Mouse (Mus musculus) neural tube, embryonic 11.5 days (tissue): ENCODE data around the gene Slc13a3. TPM values are rescaled to one million over a fixed set of nuclear protein-coding genes. Genes with fewer than 3 reads are reported as not detected.

Experiments
- ATAC-seq: fragments of 200-750 bp; cut with Nextera tagmentation; 2 replicates; pipeline ENCODE4 v1.8.0; 2017; ENCODE audit warnings: moderate number of reproducible peaks, mild to moderate bottlenecking, moderate TSS enrichment, moderate library complexity; ENCODE audit not compliant: insufficient read depth, low FRiP score, low TSS enrichment
- DNase-seq: peaks from one replicate; pipeline ENCODE4 v3.0.0-alpha.2; 2015; ENCODE audit warnings: low spot score
- H3K27ac ChIP-seq: fragments of 300-500 bp; sonication (generic); 2 replicates; pipeline ENCODE4 v1.5.1; 2014; ENCODE audit warnings: low read depth, mild to moderate bottlenecking, low read length
- H3K27me3 ChIP-seq: fragments of 300-500 bp; sonication (generic); 2 replicates; pipeline ENCODE4 v1.6.1; 2014; ENCODE audit warnings: mild to moderate bottlenecking, low read length, mixed read lengths; ENCODE audit not compliant: control insufficient read depth, insufficient read depth
- H3K36me3 ChIP-seq: fragments of 300-500 bp; sonication (generic); 2 replicates; pipeline ENCODE4 v1.6.1; 2014; ENCODE audit warnings: mild to moderate bottlenecking, low read length, moderate library complexity, mixed read lengths; ENCODE audit not compliant: control insufficient read depth, insufficient read depth
- H3K4me1 ChIP-seq: fragments of 300-500 bp; sonication (generic); 2 replicates; pipeline ENCODE4 v1.6.1; 2014; ENCODE audit warnings: low read length, mixed read lengths; ENCODE audit not compliant: control insufficient read depth, insufficient read depth
- H3K4me2 ChIP-seq: fragments of 300-500 bp; sonication (generic); 2 replicates; pipeline ENCODE4 v1.6.1; 2014; ENCODE audit warnings: low read depth, mild to moderate bottlenecking, moderate library complexity
- H3K4me3 ChIP-seq: fragments of 300-500 bp; sonication (generic); 2 replicates; pipeline ENCODE4 v1.5.1; 2014; ENCODE audit warnings: low read depth, low read length
- H3K9ac ChIP-seq: fragments of 300-500 bp; sonication (generic); 2 replicates; pipeline ENCODE4 v1.6.1; 2014; ENCODE audit warnings: mild to moderate bottlenecking, low read length
- H3K9me3 ChIP-seq: fragments of 300-500 bp; sonication (generic); 2 replicates; pipeline ENCODE4 v1.6.1; 2016; ENCODE audit warnings: low read length; ENCODE audit not compliant: control insufficient read depth
- WGBS: fragments of 180-500 bp; shearing (Covaris S2); extraction: QIAGEN DNeasy Blood & Tissue Kit; methylation state at CpG from one replicate; pipeline ENCODE4 v1.1.7; 2014; 5-methylcytosine and 5-hydroxymethylcytosine counted together
- polyA plus RNA-seq: library from polyadenylated mRNA; unstranded; fragments of >200 nt; fragmentation: Nextera tagmentation; extraction: Ambion mirVana; gene quantifications from 2 replicates; pipeline ENCODE4 v1.2.1, GENCODE M21; 2014

Gene Slc13a3
- polyA plus RNA-seq, 1 experiment from 2014 or later, result 0.23 TPM

DNA sequence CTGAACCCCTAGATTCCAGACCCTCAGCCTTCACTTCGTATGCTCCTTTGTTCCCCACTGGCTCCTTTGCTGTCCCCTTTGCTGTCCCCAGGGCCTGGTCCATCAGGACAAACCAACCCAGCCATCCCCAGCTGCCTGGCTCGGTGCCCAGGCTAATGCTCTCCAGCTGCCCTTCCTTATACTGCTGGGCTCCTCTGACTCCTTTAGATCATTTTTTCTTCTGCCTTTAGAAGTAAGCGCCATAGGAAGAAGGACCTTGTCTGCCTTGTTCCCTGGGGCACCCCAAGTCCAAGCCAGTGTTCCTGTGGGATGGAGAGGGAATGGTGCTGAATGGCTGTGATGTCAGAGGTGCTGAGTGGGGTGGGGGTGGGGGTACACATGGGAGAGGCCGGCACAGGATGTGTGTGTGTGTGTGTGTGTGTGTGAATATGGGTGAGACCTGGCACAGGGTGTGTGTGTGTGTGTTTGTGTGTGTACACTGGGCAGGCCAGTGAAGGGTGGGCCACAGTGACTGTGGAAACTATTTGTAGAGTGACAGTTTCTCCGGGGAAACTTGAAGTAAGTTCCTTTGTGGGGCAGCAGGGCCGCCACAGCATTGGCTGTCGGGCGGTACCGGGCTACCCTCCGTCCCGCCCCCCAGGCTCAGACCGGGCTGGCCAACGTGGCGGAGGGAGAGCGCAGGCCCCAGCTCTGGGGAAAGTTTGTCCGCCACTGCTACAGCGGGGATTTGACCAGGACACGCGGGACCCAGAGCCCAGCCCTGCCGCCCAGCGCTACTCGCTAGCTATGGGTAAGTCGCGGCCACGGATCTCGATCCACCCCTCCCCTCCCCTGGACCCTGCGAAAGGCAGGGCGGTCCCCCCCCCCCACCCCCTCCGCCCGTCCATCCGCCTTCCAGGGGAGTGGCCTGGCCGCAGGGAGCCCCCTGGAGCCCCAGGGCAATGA lies 30.5 kb upstream of the Slc13a3 start, which contains the start of gene Slc2a10:
TSS of gene Slc2a10 (plus strand) at position 529 of the 945 bp plus-strand sequence.
- Histone ChIP-seq H3K27me3 (no peaks in the 10 kb centered on the region), H3K36me3 (no peaks in the 10 kb centered on the region), H3K4me3 (peak within 1 kb of the TSS; percentile 36), H3K4me1 (peaks cover 8% of the 10 kb centered on the region; the same call in 1 of the 2 replicates), H3K27ac (no peak within 1 kb of the TSS), H3K9me3 (no peaks in the 10 kb centered on the region), H3K4me2 (peak within 1 kb of the TSS; percentile 57), H3K9ac (peak within 1 kb of the TSS; percentile 58)
- WGBS, result 7% methylated on average over 28 of the region's 32 CpGs
- peak; percentile 55 for ATAC-seq
- DNase-seq, result peak; percentile 33

DNA sequence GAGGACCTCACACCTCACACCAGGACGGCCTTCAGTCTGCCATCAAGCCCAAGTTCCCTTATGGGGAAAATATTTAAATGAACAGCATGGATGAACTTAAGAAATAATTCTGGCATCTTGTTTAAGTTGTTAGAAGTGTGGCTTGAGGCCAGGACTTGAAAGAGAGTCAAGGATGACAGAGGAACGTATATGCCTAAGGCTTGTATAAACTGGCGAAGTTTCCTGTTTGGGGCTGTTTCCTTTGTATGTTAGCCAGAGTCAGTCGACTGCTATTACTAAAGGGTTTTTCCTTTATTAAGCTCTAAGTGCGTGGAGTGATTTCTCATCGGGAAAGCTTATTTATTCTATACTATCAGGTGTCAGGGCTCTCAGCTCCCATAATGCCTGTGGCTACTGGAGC lies 25.8 kb upstream of the Slc13a3 start:
- Histone ChIP-seq H3K4me1 (peaks cover 6% of the 10 kb centered on the region; the same call in 1 of the 2 replicates), H3K27ac (no peak overlapping the region), H3K9ac (no peak overlapping the region), H3K36me3 (no peaks in the 10 kb centered on the region), H3K4me2 (no peak overlapping the region), H3K27me3 (no peaks in the 10 kb centered on the region), H3K4me3 (no peak overlapping the region), H3K9me3 (no peaks in the 10 kb centered on the region)
- ATAC-seq, result no peak
- no peak for DNase-seq
- 78% methylated on average over 6 of the region's 6 CpGs for WGBS

DNA sequence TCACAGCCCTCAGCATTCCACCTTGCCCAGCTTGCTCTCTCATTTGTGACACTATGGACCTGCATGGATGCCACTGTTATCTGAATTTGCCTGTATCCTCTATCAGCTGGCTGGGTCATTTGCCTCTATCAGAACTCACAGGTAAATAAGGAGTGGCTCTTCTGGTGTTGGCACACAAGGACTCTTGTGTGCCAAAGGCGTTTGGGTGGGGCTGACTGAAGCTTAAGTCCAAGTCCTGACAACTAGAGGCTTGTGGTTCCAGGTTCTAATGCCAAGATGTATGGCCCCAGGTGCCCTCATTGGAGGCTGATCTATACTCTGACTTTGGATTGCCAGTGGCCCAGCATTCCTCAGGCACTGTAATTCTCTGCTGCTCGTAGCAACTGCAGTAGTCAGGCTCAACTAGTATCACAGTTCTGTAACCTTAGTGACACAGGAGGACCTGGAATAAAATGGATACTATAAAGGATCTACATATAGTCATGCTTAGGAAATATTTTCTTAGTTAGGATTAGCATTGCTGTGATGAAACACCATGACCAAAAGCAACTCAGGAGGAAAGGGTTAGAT lies 24.8 kb upstream of the Slc13a3 start:
- Histone ChIP-seq H3K9ac (no peak overlapping the region), H3K4me1 (0 out of 2 replicates have a peak, but pooled peaks cover 3% of the 10 kb centered on the region), H3K9me3 (no peaks in the 10 kb centered on the region), H3K36me3 (no peaks in the 10 kb centered on the region), H3K27me3 (no peaks in the 10 kb centered on the region), H3K4me2 (no peak overlapping the region), H3K27ac (no peak overlapping the region), H3K4me3 (no peak overlapping the region)
- ATAC-seq (no peak), DNase-seq (no peak)
- WGBS, result 81% methylated on average over 2 of the region's 2 CpGs

DNA sequence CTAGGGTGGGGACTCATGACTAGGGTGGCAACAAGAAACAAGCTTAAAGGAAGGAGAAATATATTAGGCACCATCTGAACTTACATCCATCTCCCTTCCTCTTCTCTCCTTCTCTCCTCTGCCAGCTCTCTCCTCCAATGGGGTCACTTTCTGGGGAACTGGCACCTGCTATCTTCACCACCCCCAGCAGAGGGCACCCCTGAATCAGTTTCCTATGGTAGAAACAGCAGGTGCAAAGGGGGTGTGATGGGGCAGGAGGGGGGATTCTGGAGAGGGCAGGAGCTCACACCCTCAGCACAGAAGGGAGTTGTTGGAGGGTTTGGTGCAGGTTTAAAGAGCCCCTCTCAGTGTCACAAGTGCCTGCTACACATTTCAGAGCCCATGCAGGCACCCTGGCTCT lies 23.2 kb upstream of the Slc13a3 start:
- H3K4me2 ChIP-seq, result no peak overlapping the region
- peak; percentile 37 for DNase-seq
- no peaks in the 10 kb centered on the region for H3K27me3 ChIP-seq
- no peaks in the 10 kb centered on the region for H3K36me3 ChIP-seq
- no peak for ATAC-seq
- 0 out of 2 replicates have a peak, but pooled peaks cover 3% of the 10 kb centered on the region for H3K4me1 ChIP-seq
- no peak overlapping the region for H3K27ac ChIP-seq
- H3K4me3 ChIP-seq, result no peak overlapping the region
- H3K9ac ChIP-seq, result no peak overlapping the region
- H3K9me3 ChIP-seq, result no peaks in the 10 kb centered on the region

DNA sequence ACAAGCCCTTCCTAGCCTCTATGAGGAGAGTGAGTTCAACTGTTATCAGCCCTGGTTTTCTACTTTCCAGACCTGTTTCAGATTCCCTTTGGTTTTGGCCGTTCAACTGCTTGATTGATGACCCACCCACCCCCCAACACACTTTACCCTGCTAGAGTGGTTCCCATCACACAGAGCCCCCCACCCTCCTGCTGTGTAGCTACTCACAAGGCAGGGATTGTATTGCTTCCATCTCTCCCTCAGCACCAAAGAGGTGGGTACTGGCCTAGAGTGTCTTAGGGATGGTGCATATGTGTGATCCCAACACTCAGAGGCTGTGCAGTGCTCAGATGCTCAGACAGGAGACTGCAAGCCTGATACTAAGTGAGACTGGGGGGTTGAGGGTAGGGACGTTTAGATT lies 21.5 kb upstream of the Slc13a3 start:
- DNase-seq, result peak; percentile 47
- H3K4me2 ChIP-seq, result no peak overlapping the region

DNA sequence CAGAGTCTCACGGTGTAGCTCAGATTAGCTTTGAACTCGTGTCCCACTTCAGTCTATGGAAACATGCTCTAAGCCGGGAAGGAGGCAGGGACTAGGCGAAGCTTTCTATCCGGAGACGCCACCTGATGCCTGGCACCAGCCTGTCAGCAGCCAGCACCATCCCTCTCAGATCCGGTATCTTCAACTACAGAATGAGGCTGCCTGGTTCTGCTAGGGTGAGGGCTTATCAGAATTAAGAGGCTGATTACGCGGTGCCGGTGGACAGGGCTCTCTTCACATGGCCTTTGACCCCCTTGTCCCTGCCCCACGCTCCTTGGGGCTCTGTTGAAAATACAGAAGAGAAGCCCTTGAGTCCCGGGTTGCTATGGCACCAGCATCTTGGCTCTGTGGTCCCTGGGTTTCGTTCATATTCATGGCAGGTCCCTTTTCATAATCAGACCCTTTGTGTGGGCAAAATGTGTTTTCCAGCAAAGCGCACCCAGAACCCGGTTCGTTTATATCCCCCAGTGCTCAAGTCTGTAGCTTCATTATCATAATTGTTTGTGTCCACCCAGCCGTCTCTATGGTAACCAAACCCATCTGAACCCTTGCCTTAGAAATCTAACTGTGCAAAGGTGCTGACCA lies 20.7 kb upstream of the Slc13a3 start:
- DNase-seq (peak; percentile 64), ATAC-seq (peak; percentile 67)
- H3K27ac ChIP-seq, result peak overlapping the region; percentile 78
- WGBS, result 18% methylated on average over 17 of the region's 17 CpGs
- H3K9ac ChIP-seq, result peak overlapping the region; percentile 86
- peaks cover 8% of the 10 kb centered on the region for H3K36me3 ChIP-seq
- H3K4me1 ChIP-seq, result 0 out of 2 replicates have a peak, but pooled peaks cover 3% of the 10 kb centered on the region
- H3K9me3 ChIP-seq, result no peaks in the 10 kb centered on the region
- no peaks in the 10 kb centered on the region for H3K27me3 ChIP-seq
- H3K4me2 ChIP-seq, result peak overlapping the region; percentile 69
- H3K4me3 ChIP-seq, result peak overlapping the region; percentile 79

More for the DNA sequence above, 21.5 kb upstream of the Slc13a3 start:
- Histone ChIP-seq H3K27ac (peak overlapping the region; percentile 75), H3K9me3 (no peaks in the 10 kb centered on the region), H3K36me3 (peaks cover 8% of the 10 kb centered on the region), H3K9ac (no peak overlapping the region), H3K4me1 (0 out of 2 replicates have a peak, but pooled peaks cover 3% of the 10 kb centered on the region), H3K27me3 (no peaks in the 10 kb centered on the region), H3K4me3 (no peak overlapping the region)
- peak; percentile 39; the same call in 1 of the 2 replicates for ATAC-seq
- WGBS, result 30% methylated on average over 2 of the region's 2 CpGs

DNA sequence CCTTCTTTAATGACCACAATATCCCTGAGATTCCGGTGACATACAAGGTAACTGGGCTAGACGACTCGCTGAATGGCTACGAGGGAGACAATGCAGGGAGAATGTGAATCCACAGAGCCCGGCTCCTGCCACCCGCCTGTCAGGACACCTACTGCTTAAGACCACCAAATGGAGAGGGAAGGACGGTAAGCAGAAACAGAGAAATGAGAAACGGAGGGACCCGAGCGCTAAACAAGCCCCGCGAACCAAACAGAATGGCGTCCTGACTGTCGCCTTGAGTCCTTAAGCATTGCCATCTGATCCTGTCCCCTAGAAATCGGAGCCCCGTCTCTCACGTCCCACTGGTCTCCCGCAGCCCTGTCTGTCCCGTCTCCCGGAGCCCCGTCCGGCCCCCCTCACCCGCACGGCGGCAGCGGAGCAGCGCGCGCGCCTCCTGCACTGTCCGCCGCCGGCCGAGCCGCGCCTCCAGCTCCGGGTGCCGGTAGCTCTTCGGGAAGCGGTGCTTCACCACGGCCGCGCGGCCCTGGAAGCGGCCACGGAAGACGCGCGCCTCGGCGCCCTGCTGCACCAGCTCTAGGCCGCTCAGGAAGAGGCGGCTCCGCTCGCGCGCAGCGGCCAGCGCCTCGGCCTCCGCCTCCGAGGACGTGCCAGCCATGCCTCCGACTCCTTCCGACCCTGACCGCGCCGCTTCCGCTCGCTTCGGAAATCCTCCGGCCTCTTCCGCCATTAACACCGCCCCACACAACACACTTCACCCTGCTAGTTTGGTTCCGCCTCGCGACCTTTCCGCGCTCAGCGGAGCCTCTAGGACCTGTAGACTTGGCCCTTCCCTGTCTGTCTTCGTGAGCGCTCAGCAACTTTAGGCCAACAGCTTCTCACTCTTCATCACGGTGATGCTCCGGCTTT lies 19.9 kb upstream of the Slc13a3 start, which contains the start of gene Trp53rka:
TSS of gene Trp53rka (minus strand) at position 677 of the 906 bp plus-strand sequence.
- ATAC-seq (peak; percentile 69), DNase-seq (peak; percentile 85)
- peak within 1 kb of the TSS; percentile 86 for H3K9ac ChIP-seq
- under 1% methylated on average over 61 of the region's 84 CpGs for WGBS
- peak within 1 kb of the TSS; percentile 79 for H3K4me3 ChIP-seq
- H3K36me3 ChIP-seq, result peaks cover 8% of the 10 kb centered on the region
- H3K9me3 ChIP-seq, result no peaks in the 10 kb centered on the region
- H3K27me3 ChIP-seq, result no peaks in the 10 kb centered on the region
- peak within 1 kb of the TSS; percentile 78 for H3K27ac ChIP-seq
- peak within 1 kb of the TSS; percentile 69 for H3K4me2 ChIP-seq
- 0 out of 2 replicates have a peak, but pooled peaks cover 3% of the 10 kb centered on the region for H3K4me1 ChIP-seq
